Mouse (Mus musculus): ENCODE data around the gene Zfp867. TPM values are rescaled to one million over a fixed set of nuclear protein-coding genes. Genes with fewer than 3 reads are reported as not detected.

Zfp867 gene
- polyA plus RNA-seq, 2 experiments, result 0.51 to 1.5 TPM

- ATAC-seq (ENCODE audit: insufficient read depth), result no peak
- no peak overlapping the region for H3K4me2 ChIP-seq (ENCODE audit: low read depth)
Observed at GRCm38 (mm10) chr11:59432261-59432660, 40.0 kb downstream of the Zfp867 start.

GRCm38 (mm10) chr11:59429959-59430358 lies 42.3 kb downstream of the Zfp867 start:
- H3K4me2 ChIP-seq (ENCODE audit: low read depth), result no peak overlapping the region
- ATAC-seq (ENCODE audit: insufficient read depth) (no peak), DNase-seq (ENCODE audit: low read depth in 3 of 3, low spot score in 3 of 3) (no peak)
- H3K27ac ChIP-seq, result no peak overlapping the region
- H3K27me3 ChIP-seq (ENCODE audit: control insufficient read depth, insufficient read depth, low read length), result no peaks in the 10 kb centered on the region
- TF ChIP-seq EP300 (IDR thresholded peaks at IDR 0.05; ENCODE audit: low read depth) (no peak), CTCF (IDR thresholded peaks at IDR 0.05; ENCODE audit: low read depth) (no peak)
- whole genome bisulfite sequencing (ENCODE audit: insufficient replicate concordance), result 61% methylated on average over 1 of the region's 1 CpGs
- H3K36me3 ChIP-seq (replicated peaks; ENCODE audit: control insufficient read depth, insufficient read depth, low read depth), result no peaks in the 10 kb centered on the region
- no peaks in the 10 kb centered on the region for H3K4me1 ChIP-seq (replicated peaks; ENCODE audit: control insufficient read depth in 2 of 2, insufficient read depth in 2 of 2, low read length in 1 of 2)
- H3K4me3 ChIP-seq (ENCODE audit: insufficient read depth in 1 of 2, low read depth in 2 of 2, low read length in 2 of 2), result no peak overlapping the region
- no peak overlapping the region for H3K9ac ChIP-seq (replicated peaks)
- H3K9me3 ChIP-seq (ENCODE audit: control insufficient read depth, low read length), result no peaks in the 10 kb centered on the region

More at GRCm38 (mm10) chr11:59432261-59432660, 40.0 kb downstream of the Zfp867 start:
- 46% methylated on average over 3 of the region's 3 CpGs for WGBS (ENCODE audit: insufficient replicate concordance)
- Histone ChIP-seq H3K9me3 (ENCODE audit: control insufficient read depth, low read length) (no peaks in the 10 kb centered on the region), H3K4me1 (replicated peaks; ENCODE audit: control insufficient read depth in 2 of 2, insufficient read depth in 2 of 2, low read length in 1 of 2) (no peaks in the 10 kb centered on the region), H3K27ac (no peak overlapping the region), H3K27me3 (ENCODE audit: control insufficient read depth, insufficient read depth, low read length) (no peaks in the 10 kb centered on the region), H3K9ac (replicated peaks) (no peak overlapping the region), H3K4me3 (ENCODE audit: insufficient read depth in 1 of 2, low read depth in 2 of 2, low read length in 2 of 2) (no peak overlapping the region), H3K36me3 (replicated peaks; ENCODE audit: control insufficient read depth, insufficient read depth, low read depth) (no peaks in the 10 kb centered on the region)
- TF ChIP-seq EP300 (IDR thresholded peaks at IDR 0.05; ENCODE audit: low read depth), result no peak
- TF ChIP-seq CTCF (IDR thresholded peaks at IDR 0.05; ENCODE audit: low read depth), result no peak
- DNase-seq (ENCODE audit: low read depth in 3 of 3, low spot score in 3 of 3), result no peak

GRCm38 (mm10) chr11:59428057-59428660 lies 44.1 kb downstream of the Zfp867 start:
- no peaks in the 10 kb centered on the region for H3K27me3 ChIP-seq (ENCODE audit: control insufficient read depth, insufficient read depth, low read length)
- no peak overlapping the region for H3K4me2 ChIP-seq (ENCODE audit: low read depth)
- H3K27ac ChIP-seq, result no peak overlapping the region
- no peaks in the 10 kb centered on the region for H3K36me3 ChIP-seq (replicated peaks; ENCODE audit: control insufficient read depth, insufficient read depth, low read depth)
- TF ChIP-seq CTCF (IDR thresholded peaks at IDR 0.05; ENCODE audit: low read depth) (no peak), EP300 (IDR thresholded peaks at IDR 0.05; ENCODE audit: low read depth) (no peak)
- no peak overlapping the region for H3K4me3 ChIP-seq (ENCODE audit: insufficient read depth in 1 of 2, low read depth in 2 of 2, low read length in 2 of 2)
- H3K9me3 ChIP-seq (ENCODE audit: control insufficient read depth, low read length), result no peaks in the 10 kb centered on the region
- DNase-seq (ENCODE audit: low read depth in 3 of 3, low spot score in 3 of 3), result no peak
- 66% methylated on average over 9 of the region's 9 CpGs for WGBS (ENCODE audit: insufficient replicate concordance)
- no peak for ATAC-seq (ENCODE audit: insufficient read depth)
- no peaks in the 10 kb centered on the region; a peak in 1 of 4 replicates for H3K4me1 ChIP-seq (replicated peaks; ENCODE audit: control insufficient read depth in 2 of 2, insufficient read depth in 2 of 2, low read length in 1 of 2)
- H3K9ac ChIP-seq (replicated peaks), result no peak overlapping the region

GRCm38 (mm10) chr11:59425671-59426101 lies 46.6 kb downstream of the Zfp867 start:
- WGBS (ENCODE audit: insufficient replicate concordance), result 35% methylated on average over 7 of the region's 7 CpGs
- no peaks in the 10 kb centered on the region for H3K36me3 ChIP-seq (replicated peaks; ENCODE audit: control insufficient read depth, insufficient read depth, low read depth)
- H3K4me1 ChIP-seq (replicated peaks; ENCODE audit: control insufficient read depth in 2 of 2, insufficient read depth in 2 of 2, low read length in 1 of 2), result peaks cover 0 to 7% of the 10 kb centered on the region in 2 experiments; a peak in 1 of 4 replicates
- H3K9ac ChIP-seq (replicated peaks), result no peak overlapping the region
- H3K27ac ChIP-seq, result no peak overlapping the region
- H3K9me3 ChIP-seq (ENCODE audit: control insufficient read depth, low read length), result no peaks in the 10 kb centered on the region
- H3K4me2 ChIP-seq (ENCODE audit: low read depth), result no peak overlapping the region
- no peak overlapping the region for H3K4me3 ChIP-seq (ENCODE audit: insufficient read depth in 1 of 2, low read depth in 2 of 2, low read length in 2 of 2)
- DNase-seq (ENCODE audit: low read depth in 3 of 3, low spot score in 3 of 3), result no peak
- no peaks in the 10 kb centered on the region for H3K27me3 ChIP-seq (ENCODE audit: control insufficient read depth, insufficient read depth, low read length)
- peak; percentile 34; the same call in 1 of the 2 replicates for TF ChIP-seq CTCF (IDR thresholded peaks at IDR 0.05; ENCODE audit: low read depth)
- TF ChIP-seq EP300 (IDR thresholded peaks at IDR 0.05; ENCODE audit: low read depth), result no peak
- no peak for ATAC-seq (ENCODE audit: insufficient read depth)

- 59% methylated on average over 5 of the region's 5 CpGs for WGBS (ENCODE audit: insufficient replicate concordance)
- no peak overlapping the region for H3K27ac ChIP-seq
- ATAC-seq (ENCODE audit: insufficient read depth), result no peak
- no peaks in the 10 kb centered on the region for H3K9me3 ChIP-seq (ENCODE audit: control insufficient read depth, low read length)
- H3K27me3 ChIP-seq (ENCODE audit: control insufficient read depth, insufficient read depth, low read length), result no peaks in the 10 kb centered on the region
- no peak for DNase-seq (ENCODE audit: low read depth in 3 of 3, low spot score in 3 of 3)
- H3K36me3 ChIP-seq (replicated peaks; ENCODE audit: control insufficient read depth, insufficient read depth, low read depth), result no peaks in the 10 kb centered on the region
- H3K4me2 ChIP-seq (ENCODE audit: low read depth), result no peak overlapping the region
- H3K4me3 ChIP-seq (ENCODE audit: insufficient read depth in 1 of 2, low read depth in 2 of 2, low read length in 2 of 2), result no peak overlapping the region
- no peak for TF ChIP-seq CTCF (IDR thresholded peaks at IDR 0.05; ENCODE audit: low read depth)
- no peak for TF ChIP-seq EP300 (IDR thresholded peaks at IDR 0.05; ENCODE audit: low read depth)
- H3K9ac ChIP-seq (replicated peaks), result no peak overlapping the region
- peaks cover 0 to 11% of the 10 kb centered on the region in 2 experiments; a peak in 1 of 4 replicates for H3K4me1 ChIP-seq (replicated peaks; ENCODE audit: control insufficient read depth in 2 of 2, insufficient read depth in 2 of 2, low read length in 1 of 2)
Observed at GRCm38 (mm10) chr11:59423010-59423588, 49.2 kb downstream of the Zfp867 start.
